Mouse (Mus musculus) macrophage (primary cell): Measurements from ENCODE around the gene Nckap5. TPM values are rescaled to one million over a fixed set of nuclear protein-coding genes. Genes with fewer than 3 reads are reported as not detected.

ENCODE experiments used
- H3K27ac ChIP-seq: fragments of 350-480 bp; formaldehyde crosslinking; 2 replicates; pipeline ENCODE4 v1.9.0; 2021
- H3K36me3 ChIP-seq: fragments of 350-480 bp; formaldehyde crosslinking; 2 replicates; pipeline ENCODE4 v1.9.0; 2021; ENCODE audit errors: inconsistent target
- H3K4me3 ChIP-seq: fragments of 350-480 bp; formaldehyde crosslinking; 2 replicates; pipeline ENCODE4 v1.9.0; 2021; ENCODE audit errors: inconsistent target
- H3K79me2 ChIP-seq: fragments of 350-480 bp; formaldehyde crosslinking; 2 replicates; pipeline ENCODE4 v1.9.0; 2021; ENCODE audit errors: inconsistent target
- WGBS: methylation state at CpG from one replicate; pipeline ENCODE4 v1.1.7; 2026; ENCODE audit warnings: inconsistent platforms; ENCODE audit not compliant: missing documents; 5-methylcytosine and 5-hydroxymethylcytosine counted together
- polyA plus RNA-seq: library from polyadenylated mRNA; stranded (reverse); fragments of 250-400 nt; gene quantifications from 3 replicates; pipeline ENCODE4 v1.2.4, GENCODE M21; 2018; ENCODE audit warnings: inconsistent platforms

Gene Nckap5
- polyA plus RNA-seq, 1 experiment from 2014 or later, result not detected

GRCm38 (mm10) chr1:126007571-126007970 lies 823.0 kb downstream of the Nckap5 start:
- H3K79me2 ChIP-seq, result no peaks in the 10 kb centered on the region
- 78% methylated on average over 3 of the region's 4 CpGs for WGBS
- H3K36me3 ChIP-seq, result no peaks in the 10 kb centered on the region
- H3K4me3 ChIP-seq, result no peak overlapping the region
- H3K27ac ChIP-seq, result no peak overlapping the region

GRCm38 (mm10) chr1:126005672-126006071 lies 824.9 kb downstream of the Nckap5 start:
- Histone ChIP-seq H3K27ac (no peak overlapping the region), H3K79me2 (no peaks in the 10 kb centered on the region), H3K4me3 (no peak overlapping the region), H3K36me3 (no peaks in the 10 kb centered on the region)
- 79% methylated on average over 5 of the region's 5 CpGs for WGBS

GRCm38 (mm10) chr1:125996540-125996939 lies 834.1 kb downstream of the Nckap5 start:
- Histone ChIP-seq H3K79me2 (no peaks in the 10 kb centered on the region), H3K4me3 (no peak overlapping the region), H3K36me3 (no peaks in the 10 kb centered on the region), H3K27ac (no peak overlapping the region)
- WGBS, result 71% methylated on average over 3 of the region's 3 CpGs

GRCm38 (mm10) chr1:125987803-125988202 lies 842.8 kb downstream of the Nckap5 start:
- Histone ChIP-seq H3K36me3 (no peaks in the 10 kb centered on the region), H3K27ac (no peak overlapping the region), H3K79me2 (no peaks in the 10 kb centered on the region), H3K4me3 (no peak overlapping the region)
- 94% methylated on average over 3 of the region's 3 CpGs for WGBS

- H3K27ac ChIP-seq, result no peak overlapping the region
- H3K4me3 ChIP-seq, result no peak overlapping the region
- H3K79me2 ChIP-seq, result no peaks in the 10 kb centered on the region
- no peaks in the 10 kb centered on the region for H3K36me3 ChIP-seq
- 74% methylated on average over 2 of the region's 2 CpGs for WGBS
These were observed 846.0 kb downstream of the Nckap5 start for GRCm38 (mm10) chr1:125984570-125984969.

GRCm38 (mm10) chr1:125974649-125975048 lies 856.0 kb downstream of the Nckap5 start:
- Histone ChIP-seq H3K4me3 (no peak overlapping the region), H3K27ac (no peak overlapping the region)
- 78% methylated on average over 3 of the region's 3 CpGs for WGBS

GRCm38 (mm10) chr1:125971933-125972332 lies 858.7 kb downstream of the Nckap5 start:
- 76% methylated on average over 6 of the region's 6 CpGs for WGBS
- Histone ChIP-seq H3K4me3 (no peak overlapping the region), H3K27ac (no peak overlapping the region), H3K79me2 (no peaks in the 10 kb centered on the region), H3K36me3 (no peaks in the 10 kb centered on the region)

More at GRCm38 (mm10) chr1:125974649-125975048, 856.0 kb downstream of the Nckap5 start:
- no peaks in the 10 kb centered on the region for H3K36me3 ChIP-seq
- H3K79me2 ChIP-seq, result no peaks in the 10 kb centered on the region

- 84% methylated on average over 6 of the region's 6 CpGs for WGBS
These were observed 862.9 kb downstream of the Nckap5 start for GRCm38 (mm10) chr1:125967671-125968070.

GRCm38 (mm10) chr1:125951026-125951425 lies 879.6 kb downstream of the Nckap5 start:
- Histone ChIP-seq H3K36me3 (no peaks in the 10 kb centered on the region), H3K4me3 (no peak overlapping the region), H3K79me2 (no peaks in the 10 kb centered on the region), H3K27ac (no peak overlapping the region)
- WGBS, result 96% methylated on average over 3 of the region's 3 CpGs

More at GRCm38 (mm10) chr1:125967671-125968070, 862.9 kb downstream of the Nckap5 start:
- no peaks in the 10 kb centered on the region for H3K79me2 ChIP-seq
- H3K4me3 ChIP-seq, result no peak overlapping the region
- no peaks in the 10 kb centered on the region for H3K36me3 ChIP-seq
- H3K27ac ChIP-seq, result no peak overlapping the region

GRCm38 (mm10) chr1:125949076-125949475 lies 881.5 kb downstream of the Nckap5 start:
- H3K27ac ChIP-seq, result no peak overlapping the region
- no peak overlapping the region for H3K4me3 ChIP-seq
- 90% methylated on average over 6 of the region's 6 CpGs for WGBS
- no peaks in the 10 kb centered on the region for H3K36me3 ChIP-seq
- H3K79me2 ChIP-seq, result no peaks in the 10 kb centered on the region

GRCm38 (mm10) chr1:125945136-125945535 lies 885.5 kb downstream of the Nckap5 start:
- H3K4me3 ChIP-seq, result no peak overlapping the region
- no peaks in the 10 kb centered on the region for H3K79me2 ChIP-seq
- no peak overlapping the region for H3K27ac ChIP-seq
- 81% methylated on average over 9 of the region's 9 CpGs for WGBS
- H3K36me3 ChIP-seq, result no peaks in the 10 kb centered on the region

GRCm38 (mm10) chr1:125943305-125943704 lies 887.3 kb downstream of the Nckap5 start:
- Histone ChIP-seq H3K36me3 (no peaks in the 10 kb centered on the region), H3K79me2 (no peaks in the 10 kb centered on the region), H3K4me3 (no peak overlapping the region), H3K27ac (no peak overlapping the region)
- WGBS, result 86% methylated on average over 1 of the region's 1 CpGs

GRCm38 (mm10) chr1:125925486-125925885 lies 905.1 kb downstream of the Nckap5 start:
- Histone ChIP-seq H3K27ac (no peak overlapping the region), H3K4me3 (no peak overlapping the region), H3K79me2 (no peaks in the 10 kb centered on the region), H3K36me3 (no peaks in the 10 kb centered on the region)
- 91% methylated on average over 10 of the region's 10 CpGs for WGBS

- Histone ChIP-seq H3K36me3 (no peaks in the 10 kb centered on the region), H3K27ac (no peak overlapping the region), H3K4me3 (no peak overlapping the region), H3K79me2 (no peaks in the 10 kb centered on the region)
- 78% methylated on average over 2 of the region's 2 CpGs for WGBS
These were observed 907.5 kb downstream of the Nckap5 start for GRCm38 (mm10) chr1:125923062-125923461.

GRCm38 (mm10) chr1:125920696-125921095 lies 909.9 kb downstream of the Nckap5 start:
- whole genome bisulfite sequencing, result 96% methylated on average over 3 of the region's 3 CpGs
- Histone ChIP-seq H3K36me3 (no peaks in the 10 kb centered on the region), H3K4me3 (no peak overlapping the region), H3K27ac (no peak overlapping the region), H3K79me2 (no peaks in the 10 kb centered on the region)
